Mouse (Mus musculus) adrenal gland, adult (tissue): ENCODE results near the gene Begain.

Source experiments
- DNase-seq, 2 experiments: peaks; one replicate each; pipeline ENCODE4 v3.0.0; 2022 to 2023; ENCODE audit warnings: low spot score in 1 of 2; ENCODE audit not compliant: inconsistent age in 2 of 2

Begain gene

GRCm38 (mm10) chr12:109068167-109068653 is at the start of gene Begain:
TSS of gene Begain (minus strand) at chr12:109068217.
- DNase-seq = peak in 1 of 2 experiments; percentile 30

GRCm38 (mm10) chr12:109115707-109116106 is 47.7 kb upstream of the Begain start:
- no peak for DNase-seq

- DNase-seq = no peak
Observed at GRCm38 (mm10) chr12:109115161-109115560, 47.1 kb upstream of the Begain start.

GRCm38 (mm10) chr12:109112996-109113592 is 45.1 kb upstream of the Begain start:
- peak in 1 of 2 experiments; percentile 19 for DNase-seq

- peak in 1 of 2 experiments; percentile 22 for DNase-seq
Observed at GRCm38 (mm10) chr12:109112354-109112995, 44.5 kb upstream of the Begain start.

GRCm38 (mm10) chr12:109108911-109109310 is 40.9 kb upstream of the Begain start:
- no peak for DNase-seq

GRCm38 (mm10) chr12:109100381-109100780 is 32.4 kb upstream of the Begain start:
- no peak for DNase-seq

- no peak for DNase-seq
Observed at GRCm38 (mm10) chr12:109090456-109091130, 22.6 kb upstream of the Begain start.

GRCm38 (mm10) chr12:109090041-109090440 is 22.0 kb upstream of the Begain start:
- no peak for DNase-seq

- no peak for DNase-seq
Observed at GRCm38 (mm10) chr12:109086111-109086510, 18.1 kb upstream of the Begain start.

- DNase-seq = peak in 1 of 2 experiments; percentile 41
Observed at GRCm38 (mm10) chr12:109085674-109086073, 17.7 kb upstream of the Begain start.

GRCm38 (mm10) chr12:109085046-109085445 is 17.0 kb upstream of the Begain start:
- no peak for DNase-seq

- DNase-seq = no peak
Observed at GRCm38 (mm10) chr12:109083476-109083875, 15.5 kb upstream of the Begain start.

- no peak for DNase-seq
Observed at GRCm38 (mm10) chr12:109077036-109077435, 9.0 kb upstream of the Begain start.

- DNase-seq = no peak
Observed at GRCm38 (mm10) chr12:109074777-109075285, 6.8 kb upstream of the Begain start.

- DNase-seq = no peak
Observed at GRCm38 (mm10) chr12:109074106-109074505, 6.1 kb upstream of the Begain start.

GRCm38 (mm10) chr12:109071248-109071647 is 3.2 kb upstream of the Begain start:
- no peak for DNase-seq

GRCm38 (mm10) chr12:109069751-109070150 is 1.7 kb upstream of the Begain start:
- no peak for DNase-seq

- DNase-seq = no peak
Observed at GRCm38 (mm10) chr12:109068738-109069137, 721 bp upstream of the Begain start.

GRCm38 (mm10) chr12:109067561-109068135 is 369 bp downstream of the Begain start:
- DNase-seq = peak; percentile 39 to 80

- no peak for DNase-seq
Observed at GRCm38 (mm10) chr12:109058660-109059059, 9.4 kb downstream of the Begain start.
